Mouse (Mus musculus): ENCODE results near the gene Srrd. TPM values are rescaled to one million over a fixed set of nuclear protein-coding genes. Genes with fewer than 3 reads are reported as not detected.

Srrd gene
- 31.2 and 39.3 TPM in 2 replicates for polyA plus RNA-seq (2012; rRNA removed)

DNA sequence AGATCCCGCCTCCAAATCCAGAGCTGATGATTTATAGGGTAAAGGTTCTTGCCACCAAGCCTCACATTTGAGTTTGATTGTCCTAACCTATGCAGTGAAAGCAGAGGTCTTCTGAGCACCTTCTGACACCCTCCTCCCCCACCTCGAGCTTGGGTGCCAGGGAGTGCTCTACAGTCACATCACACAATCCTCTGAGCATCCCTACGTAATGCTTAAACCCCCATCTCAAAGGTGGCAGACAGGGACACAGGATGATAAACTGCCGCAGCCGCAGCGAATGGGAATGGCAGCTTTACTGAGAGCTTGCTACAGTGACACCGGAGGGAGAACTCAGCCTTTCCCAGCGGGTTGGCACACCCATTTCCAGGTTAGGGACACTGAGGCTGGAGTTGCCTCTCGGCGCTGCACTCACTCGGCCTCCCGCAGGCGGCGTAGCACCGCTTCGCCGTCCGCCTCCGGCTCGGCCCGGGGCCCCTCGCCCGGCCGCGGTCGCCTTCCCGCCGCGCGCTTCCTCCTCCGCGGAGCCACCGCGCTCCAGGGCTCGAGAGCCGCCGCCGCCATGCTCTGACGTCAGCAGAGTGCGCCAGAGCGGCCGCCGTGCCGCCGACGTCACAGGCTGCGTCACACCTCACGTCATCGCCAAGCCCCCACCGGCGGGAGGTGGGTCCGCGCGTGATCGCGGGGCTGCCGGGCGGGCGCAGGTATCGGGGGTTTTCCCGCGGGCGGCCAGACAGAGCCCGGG is at the start of gene Srrd, which contains the start of gene Hps4:
Gene Srrd (minus strand): TSS at position 578 of the 742 bp plus-strand sequence.
Gene Hps4 (plus strand): TSS at position 621 of the 742 bp plus-strand sequence.
- TF ChIP-seq CTCF (conservative IDR thresholded peaks at IDR 0.05; ENCODE audit: insufficient read depth, insufficient read length, low read depth, low read length) (no peak), POLR2A (IDR thresholded peaks at IDR 0.05; ENCODE audit: low read depth, low read length) (no peak)
- no peaks in the 10 kb centered on the region for H3K27me3 ChIP-seq (replicated peaks; ENCODE audit: control insufficient read depth, insufficient read depth, low read length)
- no peak within 1 kb of the TSS for H3K27ac ChIP-seq (ENCODE audit: insufficient read depth, low read depth, low read length)
- peak; percentile 87 for DNase-seq
- H3K4me3 ChIP-seq (ENCODE audit: insufficient read depth, low read depth, low read length), result peak within 1 kb of the TSS; percentile 68
- no peaks in the 10 kb centered on the region for H3K36me3 ChIP-seq (ENCODE audit: control insufficient read depth, insufficient read depth, low read length)
- H3K4me1 ChIP-seq (ENCODE audit: control insufficient read depth, insufficient read depth, low read length), result peaks cover 12% of the 10 kb centered on the region; the same call in 1 of the 2 replicates
- WGBS, result 1% methylated on average over 64 of the region's 64 CpGs

DNA sequence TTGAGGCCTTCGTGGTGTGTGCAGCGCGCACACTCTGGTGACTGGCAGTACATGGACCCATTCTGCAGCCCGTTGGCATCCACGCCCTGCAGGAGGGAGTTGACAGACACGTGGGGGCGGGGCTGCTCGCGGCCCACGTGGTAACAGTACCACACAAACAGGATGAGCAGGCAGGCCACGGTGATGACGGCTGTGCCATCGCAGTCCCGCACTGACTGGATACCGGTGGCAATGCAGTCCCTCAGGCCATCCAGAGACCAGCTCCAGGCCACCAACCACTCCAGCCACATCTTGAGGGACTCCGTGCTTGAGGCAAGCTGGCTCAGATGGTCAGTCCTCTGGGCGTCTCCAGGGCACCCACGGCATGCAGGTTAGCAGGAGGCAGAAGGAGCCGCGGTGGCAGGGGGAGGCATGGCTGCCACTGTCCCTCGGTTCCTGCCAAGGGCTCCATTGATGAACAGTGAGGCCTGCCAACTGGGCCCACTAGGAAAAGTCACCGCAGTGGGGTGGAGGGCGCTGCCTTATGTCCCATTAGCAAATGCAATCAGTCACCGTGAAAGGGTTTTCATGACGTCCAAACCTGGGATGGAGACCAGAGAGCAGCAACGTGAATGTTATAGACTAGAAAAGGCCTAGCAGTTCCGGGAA is 49.0 kb upstream of the Srrd start:
- H3K27ac ChIP-seq (ENCODE audit: insufficient read depth, low read depth, low read length), result no peak overlapping the region
- H3K4me1 ChIP-seq (ENCODE audit: control insufficient read depth, insufficient read depth, low read length), result no peaks in the 10 kb centered on the region
- H3K4me3 ChIP-seq (ENCODE audit: insufficient read depth, low read depth, low read length), result no peak overlapping the region
- no peaks in the 10 kb centered on the region; the same call in 1 of the 2 replicates for H3K27me3 ChIP-seq (replicated peaks; ENCODE audit: control insufficient read depth, insufficient read depth, low read length)
- DNase-seq, result no peak
- 79% methylated on average over 27 of the region's 27 CpGs for whole genome bisulfite sequencing
- H3K36me3 ChIP-seq (ENCODE audit: control insufficient read depth, insufficient read depth, low read length), result no peaks in the 10 kb centered on the region
- TF ChIP-seq CTCF (conservative IDR thresholded peaks at IDR 0.05; ENCODE audit: insufficient read depth, insufficient read length, low read depth, low read length) (no peak), POLR2A (IDR thresholded peaks at IDR 0.05; ENCODE audit: low read depth, low read length) (no peak)

DNA sequence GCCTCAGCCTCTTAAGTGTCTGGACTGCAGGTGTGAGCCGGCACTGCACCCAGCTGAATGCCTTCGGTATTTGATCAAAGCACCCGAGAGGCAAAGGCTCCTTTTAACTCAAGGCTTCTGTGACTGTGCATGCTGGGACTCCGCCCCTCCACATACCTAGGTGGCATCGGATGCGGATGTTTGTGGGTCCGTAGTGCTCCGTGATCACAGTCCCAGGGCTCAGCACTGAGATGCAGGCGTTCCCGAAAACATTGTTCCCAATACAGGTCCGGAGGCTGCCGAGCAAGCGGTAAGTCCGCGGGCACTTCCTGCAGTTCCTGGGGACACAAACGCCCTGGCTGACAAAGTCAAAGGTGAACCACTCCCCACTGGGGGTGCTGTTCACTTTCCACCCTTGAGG is 48.2 kb upstream of the Srrd start:
- H3K36me3 ChIP-seq (ENCODE audit: control insufficient read depth, insufficient read depth, low read length), result no peaks in the 10 kb centered on the region
- TF ChIP-seq CTCF (conservative IDR thresholded peaks at IDR 0.05; ENCODE audit: insufficient read depth, insufficient read length, low read depth, low read length) (no peak), POLR2A (IDR thresholded peaks at IDR 0.05; ENCODE audit: low read depth, low read length) (no peak)
- no peaks in the 10 kb centered on the region for H3K4me1 ChIP-seq (ENCODE audit: control insufficient read depth, insufficient read depth, low read length)
- no peak for DNase-seq
- H3K4me3 ChIP-seq (ENCODE audit: insufficient read depth, low read depth, low read length), result no peak overlapping the region
- H3K27me3 ChIP-seq (replicated peaks; ENCODE audit: control insufficient read depth, insufficient read depth, low read length), result no peaks in the 10 kb centered on the region; the same call in 1 of the 2 replicates
- 69% methylated on average over 16 of the region's 16 CpGs for WGBS
- no peak overlapping the region for H3K27ac ChIP-seq (ENCODE audit: insufficient read depth, low read depth, low read length)

DNA sequence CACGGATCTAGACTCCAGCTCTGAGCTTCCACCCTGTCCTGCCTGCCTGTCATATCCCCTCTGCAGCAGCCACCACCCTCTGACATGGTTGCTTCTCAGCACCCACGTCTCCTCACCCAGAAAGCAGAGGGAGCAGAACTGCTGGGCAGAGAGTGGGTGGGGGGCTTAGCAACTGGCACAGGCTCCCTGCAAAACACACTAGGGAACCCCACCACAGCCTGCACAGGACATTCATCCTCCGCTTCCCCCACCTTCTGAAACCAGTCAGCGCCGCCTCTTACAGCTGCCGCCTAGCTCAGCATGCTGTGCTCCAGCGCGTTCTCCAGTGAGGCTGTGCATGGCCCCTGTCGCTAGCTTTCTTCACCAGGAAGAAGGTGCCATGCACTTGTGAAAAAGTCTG is 46.5 kb upstream of the Srrd start:
- no peaks in the 10 kb centered on the region; the same call in 1 of the 2 replicates for H3K27me3 ChIP-seq (replicated peaks; ENCODE audit: control insufficient read depth, insufficient read depth, low read length)
- 61% methylated on average over 9 of the region's 9 CpGs for WGBS
- no peak overlapping the region for H3K27ac ChIP-seq (ENCODE audit: insufficient read depth, low read depth, low read length)
- no peak for DNase-seq
- no peaks in the 10 kb centered on the region for H3K36me3 ChIP-seq (ENCODE audit: control insufficient read depth, insufficient read depth, low read length)
- TF ChIP-seq POLR2A (IDR thresholded peaks at IDR 0.05; ENCODE audit: low read depth, low read length) (no peak), CTCF (conservative IDR thresholded peaks at IDR 0.05; ENCODE audit: insufficient read depth, insufficient read length, low read depth, low read length) (no peak)
- no peak overlapping the region for H3K4me3 ChIP-seq (ENCODE audit: insufficient read depth, low read depth, low read length)
- no peaks in the 10 kb centered on the region for H3K4me1 ChIP-seq (ENCODE audit: control insufficient read depth, insufficient read depth, low read length)

DNA sequence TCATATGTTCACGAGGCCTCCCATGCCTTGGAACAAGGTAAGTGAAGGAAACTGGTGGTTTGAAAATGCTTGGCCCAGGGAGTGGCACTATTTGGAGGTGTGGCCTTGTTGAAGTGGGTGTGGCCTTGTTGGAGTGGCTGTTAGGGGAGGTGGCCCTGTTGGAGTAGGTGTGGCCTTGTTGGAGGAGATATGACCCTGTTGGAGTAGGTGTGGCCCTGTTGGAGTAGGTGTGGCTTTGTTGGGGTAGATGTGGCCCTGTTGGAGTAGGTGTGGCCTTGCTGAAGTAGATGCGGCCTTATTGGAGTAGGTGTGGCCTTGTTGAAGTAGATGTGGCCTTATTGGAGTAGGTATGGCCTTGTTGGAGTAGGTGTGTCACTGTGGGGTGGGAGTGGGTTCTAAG is 43.1 kb upstream of the Srrd start:
- Histone ChIP-seq H3K27me3 (replicated peaks; ENCODE audit: control insufficient read depth, insufficient read depth, low read length) (no peaks in the 10 kb centered on the region), H3K27ac (ENCODE audit: insufficient read depth, low read depth, low read length) (no peak overlapping the region), H3K4me1 (ENCODE audit: control insufficient read depth, insufficient read depth, low read length) (no peaks in the 10 kb centered on the region), H3K36me3 (ENCODE audit: control insufficient read depth, insufficient read depth, low read length) (no peaks in the 10 kb centered on the region), H3K4me3 (ENCODE audit: insufficient read depth, low read depth, low read length) (no peak overlapping the region)
- no peak for DNase-seq
- WGBS, result 85% methylated on average over 2 of the region's 2 CpGs
- no peak for TF ChIP-seq CTCF (conservative IDR thresholded peaks at IDR 0.05; ENCODE audit: insufficient read depth, insufficient read length, low read depth, low read length)
- TF ChIP-seq POLR2A (IDR thresholded peaks at IDR 0.05; ENCODE audit: low read depth, low read length), result no peak

DNA sequence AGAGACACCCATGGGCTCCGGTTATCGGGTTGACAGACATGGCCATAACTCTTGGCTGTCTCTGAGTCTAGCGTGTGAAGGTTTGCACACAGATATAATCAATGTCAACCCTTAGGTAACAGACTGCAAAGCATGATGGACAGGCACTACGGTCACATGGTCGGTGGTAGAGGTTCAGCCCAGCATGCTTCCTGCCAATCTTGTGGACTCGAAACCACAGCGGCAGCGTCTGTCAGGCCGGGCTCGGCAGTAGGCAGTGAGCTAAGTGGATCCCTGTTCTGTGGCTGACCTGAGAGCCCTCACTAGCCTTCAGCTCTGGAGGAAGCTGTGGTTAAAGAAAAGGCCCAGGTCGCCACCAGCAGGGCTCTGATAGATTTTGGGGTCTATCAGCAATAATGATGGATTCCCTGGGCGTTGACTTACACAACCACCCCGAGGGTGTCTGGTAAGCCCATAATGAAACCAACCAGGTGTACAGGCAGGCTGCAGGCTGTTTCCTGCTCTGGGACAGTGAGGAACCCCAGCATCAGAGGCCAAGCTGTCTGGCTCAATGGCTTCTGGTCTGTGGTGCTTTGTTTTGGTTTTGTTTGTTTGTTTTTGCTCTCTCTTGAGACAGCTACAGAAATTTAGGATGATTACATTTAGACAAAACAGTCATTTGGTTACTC is 42.1 kb upstream of the Srrd start:
- Histone ChIP-seq H3K4me1 (ENCODE audit: control insufficient read depth, insufficient read depth, low read length) (no peaks in the 10 kb centered on the region), H3K27ac (ENCODE audit: insufficient read depth, low read depth, low read length) (no peak overlapping the region), H3K4me3 (ENCODE audit: insufficient read depth, low read depth, low read length) (no peak overlapping the region), H3K27me3 (replicated peaks; ENCODE audit: control insufficient read depth, insufficient read depth, low read length) (no peaks in the 10 kb centered on the region), H3K36me3 (ENCODE audit: control insufficient read depth, insufficient read depth, low read length) (no peaks in the 10 kb centered on the region)
- no peak for DNase-seq
- 86% methylated on average over 13 of the region's 13 CpGs for WGBS
- TF ChIP-seq CTCF (conservative IDR thresholded peaks at IDR 0.05; ENCODE audit: insufficient read depth, insufficient read length, low read depth, low read length) (no peak), POLR2A (IDR thresholded peaks at IDR 0.05; ENCODE audit: low read depth, low read length) (no peak)

Data from kidney, adult 2 months (tissue).